Comparison of ENCODE assay signal across 13 mouse cellular contexts in genomic region chr3:79984542-79984941, GRCm38 (mm10).
DNase-seq lines count a peak whose midpoint lies in the region; TF ChIP-seq lines count a peak whose summit lies in the region.
"Had no signal": no experiment of that assay in that cellular context is flagged by ENCODE, and none has a peak within 500 bp of the region (broad histone marks: within the 10 kb centered on the region; RNA-seq: fewer than 3 reads in every experiment).

No protein-coding gene starts in this region.

- in situ Hi-C loops in CH12.LX (cut with MboI; ENCODE audit: low pct_ligation_motif_present, low pct_unique_long_range_greater_than_20kb, low sequenced_read_pairs), result no loop called here

- dilution Hi-C loops in CH12.LX (cut with MboI; ENCODE audit: extremely low pct_ligation_motif_present, extremely low pct_unique_long_range_greater_than_20kb, low sequenced_read_pairs), result no loop called here

- DNase-seq in heart, adult 2 months, result no peak
- DNase-seq in heart, postnatal 14 days, result no peak
- peak; percentile 29 for DNase-seq in CH12.LX (ENCODE audit: extremely low read depth)
- DNase-seq in induced T-regulatory cell, adult 2 months (ENCODE audit: low read depth), result peak; percentile 1
- DNase-seq in lung, postnatal 4 days, result peak; percentile 36 to 43
- DNase-seq in right cerebral cortex, postnatal 10 days (ENCODE audit: low spot score in 2 of 2), result no peak
- DNase-seq in kidney, postnatal 25 days, result no peak
- DNase-seq in gastrocnemius, postnatal 25 days, result no peak
- DNase-seq: adrenal gland, adult 8-10 months; kidney, adult 18-20 months had no signal

- H3K9me3 ChIP-seq in CH12.LX (replicated peaks; ENCODE audit: low read length), result no peaks in the 10 kb centered on the region
- H3K9me3 ChIP-seq: limb, embryonic 10.5 days; megakaryocyte, embryonic 14.5 days had no signal

- TF ChIP-seq CTCF in heart, adult 2 months (IDR thresholded peaks at IDR 0.05), result no peak
- no peak for TF ChIP-seq CTCF in CH12.LX (conservative IDR thresholded peaks at IDR 0.05 in 1 of 2, IDR thresholded peaks at IDR 0.05 in 1 of 2; ENCODE audit: low read depth in 2 of 2, low read length in 2 of 2)

- peaks cover 10% of the 10 kb centered on the region for H3K4me1 ChIP-seq in heart, adult 2 months (ENCODE audit: control insufficient read depth, insufficient read depth, low read length)
- H3K4me1 ChIP-seq in CH12.LX (ENCODE audit: control insufficient read depth in 1 of 2, insufficient read depth in 2 of 2), result peaks cover 0 to 4% of the 10 kb centered on the region in 2 experiments; a peak in 1 of 4 replicates

- H3K4me2 ChIP-seq in CH12.LX (ENCODE audit: insufficient read depth, low read depth, poor library complexity, severe bottlenecking), result no peak overlapping the region

- WGBS in heart, adult 2 months, result 40% methylated on average over 1 of the region's 1 CpGs

- no peak for TF ChIP-seq EP300 in heart, adult 2 months (IDR thresholded peaks at IDR 0.05; ENCODE audit: insufficient read depth, low read depth, low read length)
- TF ChIP-seq EP300 in CH12.LX (IDR thresholded peaks at IDR 0.05; ENCODE audit: low read length), result no peak

- TF ChIP-seq RAD21 in CH12.LX (IDR thresholded peaks at IDR 0.05; ENCODE audit: low read depth, low read length), result no peak

- H3K79me2 ChIP-seq in heart, adult 2 months (replicated peaks; ENCODE audit: control insufficient read depth, insufficient read depth, low read length), result no peaks in the 10 kb centered on the region
- H3K79me2 ChIP-seq in CH12.LX (replicated peaks; ENCODE audit: control insufficient read depth, extremely low read depth, insufficient read depth, poor library complexity, severe bottlenecking), result no peaks in the 10 kb centered on the region

- no peak overlapping the region for H3K4me3 ChIP-seq in heart, adult 2 months
- no peak overlapping the region for H3K4me3 ChIP-seq in CH12.LX (replicated peaks in 1 of 3; ENCODE audit: low read depth in 2 of 3, low read length in 2 of 3, poor library complexity in 1 of 3)
- H3K4me3 ChIP-seq: limb, embryonic 10.5 days; megakaryocyte, embryonic 14.5 days had no signal

- peaks cover 15% of the 10 kb centered on the region for H3K36me3 ChIP-seq in heart, adult 2 months (ENCODE audit: control insufficient read depth, insufficient read depth, low read length)
- no peaks in the 10 kb centered on the region for H3K36me3 ChIP-seq in CH12.LX (replicated peaks in 1 of 2; ENCODE audit: control insufficient read depth in 1 of 2, insufficient read depth in 1 of 2, low read length in 1 of 2)
- H3K36me3 ChIP-seq: limb, embryonic 10.5 days had no signal

- no peaks in the 10 kb centered on the region for H3K27me3 ChIP-seq in heart, adult 2 months (ENCODE audit: control insufficient read depth, insufficient read depth, low read length)
- no peaks in the 10 kb centered on the region for H3K27me3 ChIP-seq in CH12.LX (replicated peaks)
- H3K27me3 ChIP-seq: megakaryocyte, embryonic 14.5 days; Patski had no signal

- H3K9ac ChIP-seq in heart, adult 2 months (ENCODE audit: low read depth, low read length), result no peak overlapping the region
- no peak overlapping the region for H3K9ac ChIP-seq in CH12.LX (ENCODE audit: insufficient read depth, low read depth)

- intact Hi-C loops in heart, adult 2 months (cut with DNase I), result no loop called here
- intact Hi-C loops in heart, postnatal 14 days (cut with DNase I), result no loop called here

- H3K27ac ChIP-seq in heart, adult 2 months, result peak overlapping the region; percentile 72
- H3K27ac ChIP-seq in CH12.LX (ENCODE audit: insufficient read depth, low read depth), result no peak overlapping the region
- H3K27ac ChIP-seq: limb, embryonic 10.5 days had no signal

- no peak for TF ChIP-seq POLR2A in heart, adult 2 months (IDR thresholded peaks at IDR 0.05; ENCODE audit: insufficient read depth, low read depth, low read length)
- no peak for TF ChIP-seq POLR2A in CH12.LX (IDR thresholded peaks at IDR 0.05; ENCODE audit: low read depth, low read length)

TF ChIP-seq in CH12.LX, 34 proteins besides CTCF, POLR2A, EP300 and RAD21:
- no peak for TF ChIP-seq NELFE (IDR thresholded peaks at IDR 0.05; ENCODE audit: low read depth, low read length)
- no peak for TF ChIP-seq KAT2A (IDR thresholded peaks at IDR 0.05; ENCODE audit: insufficient replicate concordance, low read length)
- TF ChIP-seq TCF12 (IDR thresholded peaks at IDR 0.05; ENCODE audit: low read depth, low read length), result no peak
- no peak for TF ChIP-seq MAFK (IDR thresholded peaks at IDR 0.05; ENCODE audit: insufficient replicate concordance, low read length)
- TF ChIP-seq MAZ (IDR thresholded peaks at IDR 0.05; ENCODE audit: low read depth, low read length), result no peak
- no peak for TF ChIP-seq CHD2 (IDR thresholded peaks at IDR 0.05; ENCODE audit: low read length)
- no peak for TF ChIP-seq ETS1 (conservative IDR thresholded peaks at IDR 0.05; ENCODE audit: low read depth, low read length)
- TF ChIP-seq ZKSCAN1 (IDR thresholded peaks at IDR 0.05; ENCODE audit: borderline replicate concordance, low read depth, low read length), result no peak
- TF ChIP-seq USF2 (conservative IDR thresholded peaks at IDR 0.05; ENCODE audit: low read depth, low read length), result no peak
- no peak for TF ChIP-seq BHLHE40 (IDR thresholded peaks at IDR 0.05; ENCODE audit: low read depth, low read length)
- no peak for TF ChIP-seq IRF4 (IDR thresholded peaks at IDR 0.05; ENCODE audit: low read depth, low read length)
- no peak for TF ChIP-seq GABPA (IDR thresholded peaks at IDR 0.05; ENCODE audit: insufficient replicate concordance, low read depth, low read length)
- TF ChIP-seq MXI1 (IDR thresholded peaks at IDR 0.05; ENCODE audit: low read depth, low read length), result no peak
- no peak for TF ChIP-seq E2F4 (IDR thresholded peaks at IDR 0.05; ENCODE audit: insufficient replicate concordance, low read depth, low read length)
- TF ChIP-seq USF1 (IDR thresholded peaks at IDR 0.05; ENCODE audit: low read depth, low read length), result no peak
- no peak for TF ChIP-seq JUN (IDR thresholded peaks at IDR 0.05; ENCODE audit: insufficient read depth, low read depth, low read length)
- TF ChIP-seq ELF1 (IDR thresholded peaks at IDR 0.05; ENCODE audit: low read depth, low read length), result no peak
- no peak for TF ChIP-seq HCFC1 (IDR thresholded peaks at IDR 0.05; ENCODE audit: low read depth, low read length)
TF ChIP-seq in CH12.LX: peak in this region for 0.

Comparison
In these comparisons a context has a peak if more than half of its experiments do, and no peak if none do; other contexts are left out.
1. DNase-seq: peak in CH12.LX (single experiment), induced T-regulatory cell, adult 2 months (single experiment) and lung, postnatal 4 days (2 of 2); none in heart, adult 2 months (0 of 2), heart, postnatal 14 days (0 of 2), right cerebral cortex, postnatal 10 days (0 of 2), kidney, postnatal 25 days (0 of 2) and gastrocnemius, postnatal 25 days (single experiment).